Mouse (Mus musculus) forebrain, embryonic 10.5 days (tissue): Measurements from ENCODE around the gene Sgcg. TPM values are rescaled to one million over a fixed set of nuclear protein-coding genes. Genes with fewer than 3 reads are reported as not detected.

Experiments used
- DNase-seq: peaks from one replicate; pipeline ENCODE4 v3.0.0-alpha.2; 2017; ENCODE audit warnings: low spot score; ENCODE audit errors: extremely low spot score
- H3K27ac ChIP-seq: fragments of 300-500 bp; sonication (generic); 2 replicates; pipeline ENCODE4 v1.5.1; 2016; ENCODE audit warnings: mild to moderate bottlenecking
- H3K27me3 ChIP-seq: fragments of 300-500 bp; sonication (generic); 2 replicates; pipeline ENCODE4 v1.6.1; 2016; ENCODE audit warnings: mild to moderate bottlenecking; ENCODE audit not compliant: poor library complexity, severe bottlenecking
- H3K36me3 ChIP-seq: fragments of 300-500 bp; sonication (generic); replicated peaks from 2 replicates; pipeline ENCODE4 v1.6.1; 2016; ENCODE audit warnings: mild to moderate bottlenecking, moderate library complexity
- H3K4me1 ChIP-seq: fragments of 300-500 bp; sonication (generic); 2 replicates; pipeline ENCODE4 v1.6.1; 2016
- H3K4me3 ChIP-seq: fragments of 300-500 bp; sonication (generic); 2 replicates; pipeline ENCODE4 v1.5.1; 2016; ENCODE audit warnings: mild to moderate bottlenecking, moderate library complexity
- H3K9me3 ChIP-seq: fragments of 300-500 bp; sonication (generic); 2 replicates; pipeline ENCODE4 v1.6.1; 2016; ENCODE audit warnings: mild to moderate bottlenecking, moderate library complexity
- WGBS: fragments of 180-500 bp; shearing (Covaris S2); methylation state at CpG from one replicate; pipeline ENCODE4 v1.1.7; 2016; 5-methylcytosine and 5-hydroxymethylcytosine counted together
- polyA plus RNA-seq: library from polyadenylated mRNA; unstranded; fragments of >200 nt; fragmentation: Nextera tagmentation; extraction: Ambion mirVana; gene quantifications from 2 replicates; pipeline ENCODE4 v1.2.1, GENCODE M21; 2016

Gene Sgcg
- polyA plus RNA-seq, 1 experiment from 2014 or later: not detected

DNA sequence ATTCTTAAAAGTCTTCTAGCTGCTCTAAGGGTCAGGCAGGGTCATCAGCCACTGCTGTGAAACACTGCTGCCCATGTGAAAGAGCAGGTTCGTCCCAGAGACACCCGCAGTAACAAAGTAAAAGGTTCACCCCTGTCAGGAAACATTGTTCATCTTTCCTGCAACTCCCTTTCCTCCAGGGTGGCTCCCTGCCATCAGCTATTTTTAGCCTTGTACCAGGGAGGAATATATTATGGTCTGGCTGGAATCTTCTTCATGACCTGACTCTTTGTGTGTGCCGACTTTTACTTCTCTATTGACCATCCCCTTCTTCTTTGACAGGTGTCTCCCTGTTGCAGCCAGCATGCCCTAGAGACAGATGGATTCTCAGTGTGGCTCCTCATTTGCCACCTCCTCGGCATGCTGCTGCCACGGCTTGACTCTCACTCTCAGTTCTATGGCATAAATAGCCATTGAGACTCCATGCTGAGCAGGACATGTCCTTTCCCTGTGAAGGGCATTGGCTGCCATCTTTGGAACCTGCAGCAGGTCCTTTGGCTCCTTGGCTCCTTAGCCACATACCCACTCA is 9.7 kb upstream of the Sgcg start:
- Histone ChIP-seq H3K27ac (no peak overlapping the region), H3K36me3 (no peaks in the 10 kb centered on the region), H3K9me3 (no peaks in the 10 kb centered on the region), H3K4me1 (no peaks in the 10 kb centered on the region), H3K27me3 (peaks cover 14% of the 10 kb centered on the region), H3K4me3 (no peak overlapping the region)
- no peak for DNase-seq
- 72% methylated on average over 5 of the region's 5 CpGs for WGBS

DNA sequence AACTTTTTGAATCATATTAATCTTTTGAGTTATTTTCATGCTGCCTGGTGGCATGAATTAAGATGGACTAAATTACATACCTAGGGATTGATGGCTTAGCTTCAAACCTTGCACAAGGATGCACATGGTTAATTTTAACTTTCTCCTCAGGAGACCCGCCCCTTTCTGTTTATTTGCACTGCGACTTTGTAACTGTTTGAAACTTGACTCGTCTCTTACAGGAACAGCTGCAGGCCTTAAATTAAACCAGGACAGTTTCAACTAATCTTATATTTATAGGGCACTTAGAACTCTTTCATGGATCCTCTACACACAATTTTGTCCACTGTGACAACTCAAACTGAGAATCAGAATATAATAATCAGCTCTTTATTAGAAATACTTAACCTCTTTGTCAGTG is 794 bp upstream of the Sgcg start:
- H3K9me3 ChIP-seq: no peaks in the 10 kb centered on the region
- H3K27ac ChIP-seq: no peak overlapping the region
- no peaks in the 10 kb centered on the region for H3K27me3 ChIP-seq
- DNase-seq: no peak
- 77% methylated on average over 3 of the region's 3 CpGs for WGBS
- no peaks in the 10 kb centered on the region; the same call in 1 of the 2 replicates for H3K4me1 ChIP-seq
- no peak overlapping the region for H3K4me3 ChIP-seq
- H3K36me3 ChIP-seq: no peaks in the 10 kb centered on the region

DNA sequence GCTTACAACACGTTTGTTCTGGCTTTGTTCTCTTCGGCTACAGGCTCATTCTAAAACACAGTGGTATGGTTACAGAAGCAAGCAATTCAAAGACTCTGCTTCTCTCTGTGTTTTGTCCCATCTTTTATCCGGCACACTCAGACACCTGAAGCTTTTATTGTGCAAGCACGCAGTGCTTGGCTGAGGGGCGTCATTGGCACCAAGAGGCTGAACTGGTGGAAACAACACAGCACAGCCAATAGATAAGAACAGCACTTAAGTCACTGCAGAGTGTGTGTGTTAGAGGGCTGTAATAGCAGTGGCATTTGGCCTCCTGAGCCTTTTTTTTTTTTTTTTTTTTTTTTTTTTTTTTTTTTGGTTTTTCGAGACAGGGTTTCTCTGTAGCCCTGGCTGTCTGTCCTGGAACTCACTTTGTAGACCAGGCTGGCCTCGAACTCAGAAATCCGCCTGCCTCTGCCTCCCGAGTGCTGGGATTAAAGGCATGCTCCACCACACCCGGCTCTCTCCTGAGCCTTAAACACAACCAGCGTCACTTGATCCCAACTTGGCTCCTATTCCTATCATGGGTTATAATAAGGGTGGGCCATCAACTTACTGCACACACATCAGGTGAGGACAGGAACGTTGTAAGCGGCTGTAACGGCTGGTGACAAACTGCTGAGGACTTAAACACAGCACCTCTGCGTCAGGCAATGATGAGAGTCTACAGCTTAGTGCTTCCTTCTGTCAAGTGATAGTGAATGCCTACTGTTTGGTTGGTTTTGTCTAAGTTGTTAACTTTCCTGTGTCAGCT is 5.5 kb downstream of the Sgcg start:
- H3K9me3 ChIP-seq: peaks cover 9% of the 10 kb centered on the region
- no peaks in the 10 kb centered on the region for H3K4me1 ChIP-seq
- no peak overlapping the region for H3K27ac ChIP-seq
- WGBS: 94% methylated on average over 15 of the region's 15 CpGs
- H3K36me3 ChIP-seq: no peaks in the 10 kb centered on the region
- DNase-seq: no peak
- H3K4me3 ChIP-seq: no peak overlapping the region
- H3K27me3 ChIP-seq: no peaks in the 10 kb centered on the region

DNA sequence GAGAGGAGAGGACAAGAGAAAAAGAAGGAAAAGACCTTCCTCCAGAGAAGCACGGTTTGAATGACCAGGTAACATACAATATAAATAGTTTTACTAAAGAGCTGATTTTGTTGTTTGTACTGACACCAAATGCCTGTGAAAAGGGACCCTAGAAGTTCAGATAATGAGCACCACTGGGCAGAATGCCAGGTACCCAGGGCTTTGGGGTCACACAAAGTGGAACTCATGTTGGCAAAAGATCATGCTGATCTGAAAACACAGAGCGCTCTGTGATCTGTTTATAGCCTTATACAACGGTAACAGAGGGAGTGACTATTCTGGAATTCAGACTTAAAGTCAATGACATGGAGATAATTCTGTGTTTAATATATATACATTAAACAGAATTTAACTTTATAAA is 11.8 kb downstream of the Sgcg start:
- no peaks in the 10 kb centered on the region for H3K27me3 ChIP-seq
- peaks cover 14% of the 10 kb centered on the region for H3K9me3 ChIP-seq
- DNase-seq: no peak
- H3K27ac ChIP-seq: no peak overlapping the region
- H3K4me1 ChIP-seq: no peaks in the 10 kb centered on the region
- H3K4me3 ChIP-seq: no peak overlapping the region
- WGBS: 90% methylated on average over 3 of the region's 3 CpGs
- H3K36me3 ChIP-seq: no peaks in the 10 kb centered on the region

DNA sequence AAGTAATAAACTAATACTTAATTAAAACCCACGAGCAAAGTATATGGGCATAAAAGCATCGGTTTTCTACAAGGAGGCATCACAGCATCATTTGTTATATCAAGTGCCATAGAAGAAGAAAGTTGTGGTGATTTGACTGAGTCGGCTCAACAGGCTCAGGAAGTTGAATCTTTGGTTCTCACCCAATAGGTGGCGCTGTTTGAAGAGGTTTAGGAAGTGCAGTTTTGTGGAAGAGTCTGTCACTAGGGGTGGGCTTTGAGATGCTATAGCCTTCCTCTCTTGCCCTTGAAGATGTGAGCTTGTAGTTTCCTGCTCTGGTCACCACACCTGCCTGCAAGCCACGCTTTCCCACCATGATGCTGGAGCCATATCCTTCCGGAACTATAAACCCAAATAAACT is 15.7 kb downstream of the Sgcg start:
- WGBS: 46% methylated on average over 6 of the region's 6 CpGs
- no peaks in the 10 kb centered on the region for H3K4me1 ChIP-seq
- DNase-seq: no peak
- H3K36me3 ChIP-seq: no peaks in the 10 kb centered on the region
- H3K27me3 ChIP-seq: no peaks in the 10 kb centered on the region
- peaks cover 5% of the 10 kb centered on the region; the same call in 1 of the 2 replicates for H3K9me3 ChIP-seq
- H3K4me3 ChIP-seq: no peak overlapping the region
- no peak overlapping the region for H3K27ac ChIP-seq

DNA sequence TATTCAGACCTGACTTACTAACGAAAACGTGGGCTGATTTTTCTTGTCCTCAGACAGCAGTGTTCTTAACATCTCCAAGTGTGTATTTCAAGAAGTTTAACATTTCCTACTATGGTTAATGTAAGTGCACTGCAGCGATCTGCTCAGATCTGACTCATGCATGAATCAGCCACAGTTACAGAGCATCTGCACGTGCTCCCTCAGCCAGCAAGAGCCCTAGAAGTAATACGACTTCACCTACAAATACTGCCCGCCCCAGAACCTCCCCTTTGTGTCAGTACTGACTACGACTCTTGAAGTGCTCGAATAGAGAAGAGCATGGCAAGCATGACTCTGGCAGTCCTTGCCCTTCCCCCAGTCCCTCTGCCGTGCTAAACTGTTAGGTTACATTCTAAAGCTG is 19.5 kb downstream of the Sgcg start:
- no peaks in the 10 kb centered on the region for H3K36me3 ChIP-seq
- no peaks in the 10 kb centered on the region for H3K9me3 ChIP-seq
- DNase-seq: no peak
- H3K4me3 ChIP-seq: no peak overlapping the region
- no peak overlapping the region for H3K27ac ChIP-seq
- no peaks in the 10 kb centered on the region for H3K4me1 ChIP-seq
- 82% methylated on average over 9 of the region's 9 CpGs for WGBS
- no peaks in the 10 kb centered on the region for H3K27me3 ChIP-seq

DNA sequence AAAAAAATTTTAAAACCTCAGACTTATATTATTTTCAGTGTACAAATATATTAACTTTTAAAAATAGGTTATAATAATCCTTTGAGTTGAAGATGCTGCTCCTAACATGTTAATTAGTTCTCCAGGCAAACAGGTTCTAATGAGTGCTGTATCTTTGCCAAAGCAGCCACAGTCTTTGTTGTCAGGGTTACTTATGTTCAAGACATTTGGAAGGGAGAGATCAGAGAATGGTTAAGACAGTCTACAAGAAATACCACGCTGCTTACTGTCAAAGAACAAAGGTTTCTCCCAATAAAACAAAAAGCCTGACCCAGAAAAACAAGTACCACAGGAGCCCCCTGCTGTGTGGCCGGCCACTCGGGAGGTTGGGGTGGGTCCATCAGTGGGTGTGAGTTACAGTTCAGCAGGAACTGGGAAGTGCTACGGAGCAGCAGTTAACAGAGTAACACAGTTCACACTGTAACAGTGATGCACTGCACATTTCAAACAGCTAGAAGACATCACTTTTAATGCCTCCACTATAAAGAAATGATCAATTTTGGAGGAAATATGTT is 21.1 kb downstream of the Sgcg start:
- DNase-seq: no peak
- Histone ChIP-seq H3K27me3 (no peaks in the 10 kb centered on the region), H3K9me3 (no peaks in the 10 kb centered on the region), H3K4me1 (no peaks in the 10 kb centered on the region), H3K36me3 (no peaks in the 10 kb centered on the region), H3K4me3 (no peak overlapping the region), H3K27ac (no peak overlapping the region)
- 53% methylated on average over 4 of the region's 4 CpGs for WGBS

DNA sequence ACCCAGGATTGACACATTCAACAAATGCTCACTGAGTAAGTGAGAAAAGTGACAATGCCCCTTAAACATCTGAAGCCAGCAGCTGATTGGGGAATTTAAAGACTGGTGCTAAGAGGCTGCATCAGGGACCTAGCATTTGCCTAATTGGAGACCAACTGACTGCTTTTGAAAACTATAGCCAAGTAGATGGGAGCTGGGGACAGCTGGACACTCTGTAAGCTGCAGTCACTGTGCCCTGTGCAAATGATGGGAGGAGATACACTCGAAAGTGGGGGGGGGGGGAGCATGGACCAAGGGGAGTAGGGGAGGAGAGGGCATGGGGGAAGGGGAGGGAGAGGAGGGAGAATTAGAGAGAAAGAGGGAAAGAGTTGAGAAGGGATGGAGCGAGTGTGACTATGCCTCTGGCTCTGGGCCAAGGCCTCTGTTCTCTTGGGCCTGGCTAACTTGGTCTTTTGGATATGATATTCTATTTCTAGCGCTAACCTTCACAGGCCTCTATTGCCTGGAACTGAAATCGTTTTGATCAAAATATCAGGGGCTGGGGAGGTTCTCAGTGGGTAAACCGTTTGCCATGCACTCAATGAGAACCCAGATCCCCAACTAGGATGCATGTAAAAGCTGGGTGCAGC is 22.3 kb downstream of the Sgcg start:
- H3K4me1 ChIP-seq: no peaks in the 10 kb centered on the region
- no peaks in the 10 kb centered on the region for H3K36me3 ChIP-seq
- H3K27me3 ChIP-seq: no peaks in the 10 kb centered on the region
- WGBS: 74% methylated on average over 5 of the region's 5 CpGs
- no peak for DNase-seq
- H3K9me3 ChIP-seq: no peaks in the 10 kb centered on the region
- no peak overlapping the region for H3K4me3 ChIP-seq
- 0 out of 2 replicates have a peak overlapping the region, but pooled peaks have one; percentile 35 for H3K27ac ChIP-seq

DNA sequence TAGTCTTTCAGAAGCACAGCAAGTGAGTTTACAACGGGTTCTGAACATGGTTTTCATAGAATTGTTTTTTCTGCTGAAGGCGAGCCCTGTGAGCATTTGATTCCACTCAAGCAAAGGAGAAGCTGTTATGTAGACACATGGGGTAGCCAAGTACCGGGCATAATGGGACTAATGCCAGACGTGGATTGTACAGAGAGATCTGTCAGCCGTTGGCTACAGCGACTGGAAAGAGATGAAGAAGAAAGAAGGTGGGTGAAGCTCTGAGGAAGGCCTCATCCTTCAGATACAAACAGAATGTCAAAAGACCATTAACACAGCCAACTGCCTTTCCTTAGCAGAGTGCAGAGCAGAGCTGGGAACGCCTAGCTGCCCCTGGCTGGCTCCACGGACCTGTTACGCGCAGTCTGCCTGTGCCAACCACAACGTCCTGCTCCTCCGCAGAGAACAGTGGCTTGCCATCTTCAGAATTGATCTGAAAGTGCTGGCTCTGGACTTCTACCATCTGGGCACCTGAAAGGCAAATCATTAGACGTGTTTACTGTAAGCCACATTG is 26.2 kb downstream of the Sgcg start:
- no peak for DNase-seq
- H3K27ac ChIP-seq: no peak overlapping the region
- 92% methylated on average over 13 of the region's 13 CpGs for WGBS

DNA sequence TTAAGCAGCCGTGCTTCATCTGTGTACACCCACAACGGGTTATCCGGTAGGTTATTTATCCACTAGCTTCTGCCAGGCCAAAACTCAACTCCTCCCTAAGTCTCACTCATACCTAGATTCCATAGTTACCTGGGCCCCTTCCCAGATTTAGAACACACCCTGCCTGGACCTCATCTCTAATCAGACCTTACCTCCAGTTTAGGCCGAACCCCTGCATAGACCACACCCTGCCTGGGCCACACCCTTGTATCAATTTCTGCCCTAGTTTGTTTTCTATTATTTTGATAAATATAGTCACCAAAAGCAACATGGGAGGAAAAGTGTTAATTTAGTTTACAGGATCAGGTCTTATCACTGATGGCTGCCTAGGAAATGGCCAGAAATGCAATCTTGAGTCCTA is 28.1 kb downstream of the Sgcg start:
- H3K27ac ChIP-seq: no peak overlapping the region
- no peaks in the 10 kb centered on the region for H3K36me3 ChIP-seq
- DNase-seq: no peak
- no peaks in the 10 kb centered on the region for H3K4me1 ChIP-seq
- no peak overlapping the region for H3K4me3 ChIP-seq
- H3K9me3 ChIP-seq: no peaks in the 10 kb centered on the region
- 94% methylated on average over 4 of the region's 4 CpGs for WGBS
- no peaks in the 10 kb centered on the region for H3K27me3 ChIP-seq

More for the DNA sequence above, 26.2 kb downstream of the Sgcg start:
- Histone ChIP-seq H3K27me3 (no peaks in the 10 kb centered on the region), H3K9me3 (no peaks in the 10 kb centered on the region), H3K4me1 (no peaks in the 10 kb centered on the region), H3K4me3 (no peak overlapping the region), H3K36me3 (no peaks in the 10 kb centered on the region)

DNA sequence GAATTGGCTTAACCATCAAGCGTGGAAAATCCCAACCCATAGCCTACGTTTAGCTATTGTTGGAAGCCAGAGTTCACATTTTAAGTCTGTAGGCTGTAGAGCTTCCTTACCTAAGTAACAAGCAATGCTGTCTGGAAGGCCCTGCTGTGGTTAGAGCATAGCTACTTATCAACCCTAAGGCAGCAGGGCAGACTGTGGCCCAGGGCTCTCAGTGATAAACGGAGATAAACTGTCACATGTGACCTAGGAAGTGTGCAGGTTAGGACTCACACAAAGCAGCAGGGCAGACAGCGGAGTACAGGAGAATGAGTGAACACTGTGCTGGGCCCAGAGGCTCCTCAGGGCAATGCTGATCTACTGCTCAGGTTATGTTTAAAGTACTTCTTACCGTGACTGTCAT is 28.5 kb downstream of the Sgcg start:
- no peaks in the 10 kb centered on the region for H3K4me1 ChIP-seq
- H3K27me3 ChIP-seq: no peaks in the 10 kb centered on the region
- WGBS: 87% methylated on average over 5 of the region's 5 CpGs
- H3K9me3 ChIP-seq: no peaks in the 10 kb centered on the region
- no peak for DNase-seq
- no peak overlapping the region for H3K27ac ChIP-seq
- H3K4me3 ChIP-seq: no peak overlapping the region
- no peaks in the 10 kb centered on the region for H3K36me3 ChIP-seq

DNA sequence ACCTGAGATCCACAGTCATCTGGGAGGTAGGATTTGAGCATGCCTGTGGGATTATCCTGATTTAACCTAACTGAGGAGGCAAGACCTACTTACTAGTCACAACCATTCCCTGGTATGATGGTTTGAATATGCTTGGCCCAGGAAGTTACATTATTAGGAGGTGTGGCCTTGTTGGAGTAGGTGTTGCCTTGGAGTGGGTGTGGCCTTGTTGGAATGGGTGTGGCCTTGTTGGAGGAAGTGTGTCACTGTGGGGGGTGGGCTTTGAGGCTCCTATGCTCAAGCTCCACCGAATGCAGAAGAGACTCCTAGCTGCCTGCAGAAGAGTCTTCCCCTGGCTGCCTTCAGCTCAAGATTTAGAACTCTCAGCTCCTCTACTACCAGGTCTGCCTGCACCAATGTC is 32.1 kb downstream of the Sgcg start:
- H3K27me3 ChIP-seq: no peaks in the 10 kb centered on the region
- no peaks in the 10 kb centered on the region for H3K36me3 ChIP-seq
- peaks cover 16% of the 10 kb centered on the region for H3K4me1 ChIP-seq
- DNase-seq: no peak
- no peak overlapping the region for H3K4me3 ChIP-seq
- 74% methylated on average over 1 of the region's 1 CpGs for WGBS
- no peaks in the 10 kb centered on the region for H3K9me3 ChIP-seq
- no peak overlapping the region for H3K27ac ChIP-seq
